ENCODE assay signal across 14 mouse cellular contexts in genomic region chr19:22994531-22994930, GRCm38 (mm10).
"Had no signal": no experiment of that assay in that cellular context is flagged by ENCODE, and none has a peak within 500 bp of the region (broad histone marks: within the 10 kb centered on the region; RNA-seq: fewer than 3 reads in every experiment).

No protein-coding gene starts in this region.

- H3K4me3 ChIP-seq: lung, embryonic 15.5 days; megakaryocyte, embryonic 14.5 days; midbrain, embryonic 13.5 days; midbrain, embryonic 15.5 days; neural tube, embryonic 12.5 days had no signal

- H3K4me1 ChIP-seq: lung, embryonic 15.5 days; megakaryocyte, embryonic 14.5 days; midbrain, embryonic 13.5 days; midbrain, embryonic 15.5 days; neural tube, embryonic 12.5 days had no signal

- H3K27me3 ChIP-seq: lung, embryonic 15.5 days; megakaryocyte, embryonic 14.5 days; midbrain, embryonic 13.5 days; midbrain, embryonic 15.5 days; neural tube, embryonic 12.5 days had no signal

- H3K9ac ChIP-seq: lung, embryonic 15.5 days; midbrain, embryonic 13.5 days; midbrain, embryonic 15.5 days; neural tube, embryonic 12.5 days had no signal

- H3K36me3 ChIP-seq: lung, embryonic 15.5 days; midbrain, embryonic 13.5 days; midbrain, embryonic 15.5 days; neural tube, embryonic 12.5 days had no signal

- DNase-seq: lung, adult 2 months; lung, postnatal 14 days; lung, postnatal 36 days; right cerebral cortex, postnatal 14 days; spleen, adult 18-20 months; thymus, adult 18-20 months; thymus, postnatal 14 days; thymus, postnatal 36 days had no signal

- H3K27ac ChIP-seq: lung, embryonic 15.5 days; macrophage; midbrain, embryonic 13.5 days; midbrain, embryonic 15.5 days; neural tube, embryonic 12.5 days had no signal

- H3K9me3 ChIP-seq: lung, embryonic 15.5 days; megakaryocyte, embryonic 14.5 days; midbrain, embryonic 13.5 days; midbrain, embryonic 15.5 days; neural tube, embryonic 12.5 days had no signal
